Mouse (Mus musculus): ENCODE results near the gene Gm38100.

Gm38100 gene

DNA sequence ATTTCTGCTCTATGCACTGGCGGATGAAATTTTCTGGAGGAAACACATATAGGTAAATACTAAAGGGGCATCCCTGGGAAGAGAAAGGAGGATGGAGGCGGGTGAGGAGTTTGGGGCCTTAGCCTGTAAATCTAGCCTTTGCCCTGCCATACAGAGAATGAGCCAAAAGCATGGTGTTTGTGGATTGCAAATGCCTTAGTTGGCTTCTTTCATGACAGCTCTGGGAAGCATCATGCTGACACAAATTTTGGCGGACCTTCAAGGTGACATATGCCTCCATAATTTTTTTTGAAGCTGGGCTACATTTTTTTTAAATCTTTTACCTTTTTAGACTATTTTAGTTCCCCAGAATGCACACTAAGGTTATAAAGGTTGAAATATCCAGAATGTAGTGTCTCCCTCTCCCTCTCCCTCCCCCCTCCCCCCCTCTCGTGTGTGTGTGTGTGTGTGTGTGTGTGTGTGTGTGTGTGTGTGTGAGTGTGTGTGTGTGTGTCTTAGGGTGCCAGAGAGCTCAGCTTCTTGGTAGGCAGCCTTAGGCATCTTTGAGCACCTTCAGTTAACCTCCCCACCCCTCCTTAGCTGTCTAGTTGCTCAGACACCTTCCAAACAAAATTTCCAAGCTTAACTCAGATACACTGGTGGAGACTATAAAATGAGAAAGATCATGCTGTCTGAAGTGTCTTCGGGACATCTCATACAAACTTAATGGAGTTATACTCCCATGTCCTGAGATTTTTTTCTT is 47.0 kb downstream of the Gm38100 start:
- DNase-seq (ENCODE audit: low read depth, low spot score): no peak

- DNase-seq (ENCODE audit: low read depth, low spot score): no peak
These were observed 50.6 kb downstream of the Gm38100 start for GRCm38 (mm10) chr1:175970710-175971109.
